Mouse (Mus musculus) adrenal gland, postnatal 36 days (tissue): ENCODE results near the gene Rundc1. TPM values are rescaled to one million over a fixed set of nuclear protein-coding genes. Genes with fewer than 3 reads are reported as not detected.
"Not testable (repeated sequence)": the region's sequence is repeated elsewhere in the genome, so short reads cannot be mapped to it uniquely, and the experiment has no call there.

Experiments used
- DNase-seq, 2 experiments: peaks; one replicate each; pipeline ENCODE4 v3.0.0; 2021; ENCODE audit warnings: mixed read lengths in 1 of 2
- total RNA-seq, 2 experiments: library from RNA; stranded (reverse); gene quantifications; 2 replicates each; pipeline ENCODE4 v1.2.3; 2021

Rundc1 gene
- total RNA-seq, 2 experiments from 2014 or later: 24.1 to 26.7 TPM

- no peak for DNase-seq
These were observed 17.9 kb downstream of the Rundc1 start for GRCm38 (mm10) chr11:101442760-101443159.

DNA sequence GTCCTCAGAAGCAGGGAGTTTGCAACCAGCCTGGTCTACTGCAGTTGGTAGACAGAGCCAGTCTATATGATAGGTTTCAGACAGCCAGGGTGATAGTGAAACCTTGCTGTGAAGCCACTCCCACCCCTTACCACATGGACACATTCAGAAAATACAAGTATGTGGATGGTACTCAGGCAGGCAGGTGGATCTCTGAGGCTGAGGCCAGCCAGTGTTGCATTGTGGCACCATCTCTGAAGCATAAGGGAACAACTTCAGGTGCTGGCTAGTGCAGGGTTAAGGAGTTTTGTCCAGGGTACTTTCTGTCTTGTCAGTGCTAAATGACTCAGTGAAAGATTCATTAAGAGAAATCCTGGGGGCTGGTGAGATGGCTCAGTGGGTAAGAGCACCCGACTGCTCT, 21.4 kb downstream of the Rundc1 start:
- DNase-seq: no peak

- not testable (repeated sequence) for DNase-seq
These were observed 22.0 kb downstream of the Rundc1 start for GRCm38 (mm10) chr11:101446860-101447259.

GRCm38 (mm10) chr11:101447786-101448185, 22.9 kb downstream of the Rundc1 start:
- DNase-seq: no peak

- DNase-seq: peak; percentile 87 to 92
These were observed 23.4 kb downstream of the Rundc1 start, which contains the start of gene Ifi35 for GRCm38 (mm10) chr11:101448274-101448746. Ifi35 (plus strand) TSS chr11:101448407.

GRCm38 (mm10) chr11:101448899-101449298, 24.0 kb downstream of the Rundc1 start:
- peak in 1 of 2 experiments; percentile 25 for DNase-seq

DNA sequence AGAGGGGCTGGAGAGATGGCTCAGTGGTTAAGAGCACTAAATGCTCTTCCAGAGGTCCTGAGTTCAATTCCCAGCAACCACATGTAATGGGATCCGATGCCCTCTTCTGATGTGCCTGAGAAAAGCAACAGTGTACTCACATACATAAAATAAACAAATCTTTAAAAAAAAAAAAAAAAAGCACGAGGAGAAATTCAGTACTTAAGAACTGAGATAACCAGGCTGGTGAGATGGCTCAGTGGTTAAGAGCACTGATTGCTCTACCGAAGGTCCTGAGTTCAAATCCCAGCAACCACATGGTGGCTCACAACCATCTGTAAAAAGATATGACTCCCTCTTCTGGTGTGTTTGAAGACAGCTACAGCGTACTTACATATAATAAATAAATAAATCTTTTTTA, 24.7 kb downstream of the Rundc1 start:
- DNase-seq: not testable (repeated sequence)

- DNase-seq: peak in 1 of 2 experiments; percentile 27
These were observed 25.5 kb downstream of the Rundc1 start for GRCm38 (mm10) chr11:101450394-101450793.

DNA sequence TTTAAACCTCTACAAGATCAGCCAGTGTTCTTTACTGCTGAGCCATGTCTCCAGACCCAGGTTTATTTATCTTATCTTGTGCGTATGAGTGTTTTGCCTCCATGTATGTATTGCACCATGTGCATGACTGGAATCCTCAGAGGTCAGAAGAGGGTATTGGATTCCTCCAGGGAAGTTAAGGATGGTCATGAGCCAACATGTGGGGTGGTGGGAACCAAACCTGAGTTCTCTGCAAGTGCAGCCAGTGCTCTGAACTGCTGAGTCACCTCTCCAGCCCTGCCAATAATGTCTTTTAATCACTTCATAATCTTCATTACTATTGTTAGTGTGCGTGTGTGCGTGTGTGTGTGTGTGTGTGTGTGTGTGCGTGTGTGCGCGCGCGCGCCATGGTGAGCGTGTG, 26.7 kb downstream of the Rundc1 start:
- no peak for DNase-seq

DNA sequence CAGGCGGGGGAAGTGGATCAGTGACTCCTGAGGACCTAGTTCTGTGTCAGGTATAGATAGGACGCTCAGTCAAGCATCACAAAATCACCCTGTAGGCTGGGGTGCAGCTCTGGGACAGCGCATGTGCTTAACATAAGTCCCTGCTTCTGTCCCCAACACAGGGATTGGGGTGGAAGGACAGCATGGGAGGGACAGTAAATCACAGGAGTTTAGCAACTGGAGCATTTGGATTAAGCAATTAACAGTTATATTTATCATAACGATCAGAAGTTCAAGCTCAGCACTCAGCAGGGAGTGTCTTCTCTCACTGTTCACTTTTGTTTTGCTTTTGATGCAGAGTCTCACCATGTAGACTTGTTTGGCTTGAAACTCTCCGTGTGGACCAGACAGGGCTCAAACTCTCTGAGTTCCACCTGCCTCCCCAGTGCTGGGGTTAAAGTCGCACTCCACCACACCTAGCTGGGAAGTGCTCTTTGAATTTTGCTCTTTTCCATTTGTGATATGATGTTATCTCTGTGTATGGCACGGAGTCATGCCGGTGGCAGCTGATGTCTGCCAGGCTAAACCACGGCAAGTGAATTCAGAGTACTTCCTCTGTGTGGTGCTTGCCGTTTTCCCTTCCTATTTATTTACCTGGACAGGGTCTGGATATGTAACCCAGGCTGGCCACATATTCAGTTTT, 27.3 kb downstream of the Rundc1 start:
- no peak for DNase-seq

DNA sequence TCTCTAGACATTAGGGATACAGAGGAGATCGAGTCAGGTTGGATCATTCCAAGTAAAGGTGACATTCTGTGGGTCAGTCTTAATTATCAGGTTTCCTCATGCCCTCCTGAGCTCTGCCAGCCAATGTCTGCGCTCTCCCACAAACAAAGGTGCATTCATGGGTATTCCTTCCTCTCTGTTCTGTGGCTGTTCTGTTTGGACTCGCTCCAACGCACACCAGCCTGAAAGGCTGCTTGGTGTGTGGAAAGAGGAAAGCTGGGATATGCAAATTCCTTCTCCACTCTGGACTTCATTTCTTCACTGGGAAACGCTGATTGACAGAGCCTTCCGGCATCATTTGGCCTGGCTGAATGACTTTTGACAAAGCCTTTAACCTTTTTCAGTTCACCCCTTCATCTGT, 29.8 kb downstream of the Rundc1 start:
- DNase-seq: no peak

- no peak for DNase-seq
These were observed 30.7 kb downstream of the Rundc1 start for GRCm38 (mm10) chr11:101455627-101456026.

DNA sequence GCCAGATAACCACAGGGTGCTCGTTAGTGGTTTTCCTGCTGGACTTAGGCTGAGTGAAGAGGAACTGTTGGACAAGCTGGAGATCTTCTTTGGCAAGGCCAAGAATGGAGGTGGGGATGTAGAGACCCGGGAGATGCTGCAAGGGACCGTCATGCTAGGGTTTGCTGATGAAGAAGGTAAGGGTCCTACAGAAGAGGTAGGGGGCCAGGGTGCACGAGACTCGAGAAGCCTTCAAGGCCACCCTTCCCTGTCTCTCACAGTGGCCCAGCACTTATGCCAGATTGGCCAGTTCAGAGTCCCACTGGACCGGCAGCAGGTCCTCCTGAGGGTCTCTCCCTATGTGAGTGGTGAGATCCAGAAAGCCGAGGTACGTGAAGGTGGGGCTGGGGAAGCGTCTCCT, 32.7 kb downstream of the Rundc1 start:
- DNase-seq: no peak

GRCm38 (mm10) chr11:101458217-101458616, 33.3 kb downstream of the Rundc1 start:
- DNase-seq: no peak

DNA sequence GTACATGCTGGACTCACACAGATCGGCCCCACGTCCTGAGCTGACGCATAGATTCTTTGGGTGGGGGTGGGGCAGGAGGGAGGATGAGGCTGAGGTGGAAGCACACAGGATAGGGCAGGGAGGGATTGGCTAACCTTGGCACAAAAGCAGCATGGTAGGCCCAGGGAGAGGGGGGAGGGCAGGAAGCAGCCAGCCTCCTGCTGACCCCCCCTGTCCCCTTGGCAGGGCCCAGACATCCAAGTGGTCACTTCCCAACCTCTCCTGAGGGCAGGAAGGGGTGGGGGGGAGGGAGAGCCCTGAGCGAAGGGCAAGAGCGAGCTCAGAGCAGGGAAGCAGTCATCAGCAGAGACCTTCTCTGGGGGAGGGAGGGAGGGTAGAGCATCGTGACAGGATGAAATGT, 34.8 kb downstream of the Rundc1 start:
- peak; percentile 44 to 72 for DNase-seq

- no peak for DNase-seq
These were observed 35.4 kb downstream of the Rundc1 start for GRCm38 (mm10) chr11:101460321-101460720.

DNA sequence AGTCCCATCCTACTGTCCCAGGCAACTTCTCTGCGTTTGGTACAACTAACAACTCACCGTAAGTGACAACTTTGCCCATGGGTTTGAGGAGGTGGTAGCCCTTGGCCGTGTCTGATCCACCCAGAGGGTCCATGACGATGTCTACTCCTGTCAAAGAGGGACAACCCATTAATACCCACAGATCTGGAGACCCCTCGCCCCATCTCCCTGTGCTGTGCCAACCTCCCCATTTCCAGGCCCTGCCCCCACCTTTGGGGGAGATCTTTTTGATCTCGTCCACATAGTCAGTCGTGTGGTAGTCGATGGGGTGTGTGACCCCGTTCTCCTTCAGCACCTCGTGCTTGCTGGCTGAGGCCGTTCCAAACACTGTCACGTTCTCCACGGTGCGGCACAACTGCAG, 37.3 kb downstream of the Rundc1 start:
- no peak for DNase-seq

GRCm38 (mm10) chr11:101462583-101463440, 37.9 kb downstream of the Rundc1 start:
- no peak for DNase-seq

DNA sequence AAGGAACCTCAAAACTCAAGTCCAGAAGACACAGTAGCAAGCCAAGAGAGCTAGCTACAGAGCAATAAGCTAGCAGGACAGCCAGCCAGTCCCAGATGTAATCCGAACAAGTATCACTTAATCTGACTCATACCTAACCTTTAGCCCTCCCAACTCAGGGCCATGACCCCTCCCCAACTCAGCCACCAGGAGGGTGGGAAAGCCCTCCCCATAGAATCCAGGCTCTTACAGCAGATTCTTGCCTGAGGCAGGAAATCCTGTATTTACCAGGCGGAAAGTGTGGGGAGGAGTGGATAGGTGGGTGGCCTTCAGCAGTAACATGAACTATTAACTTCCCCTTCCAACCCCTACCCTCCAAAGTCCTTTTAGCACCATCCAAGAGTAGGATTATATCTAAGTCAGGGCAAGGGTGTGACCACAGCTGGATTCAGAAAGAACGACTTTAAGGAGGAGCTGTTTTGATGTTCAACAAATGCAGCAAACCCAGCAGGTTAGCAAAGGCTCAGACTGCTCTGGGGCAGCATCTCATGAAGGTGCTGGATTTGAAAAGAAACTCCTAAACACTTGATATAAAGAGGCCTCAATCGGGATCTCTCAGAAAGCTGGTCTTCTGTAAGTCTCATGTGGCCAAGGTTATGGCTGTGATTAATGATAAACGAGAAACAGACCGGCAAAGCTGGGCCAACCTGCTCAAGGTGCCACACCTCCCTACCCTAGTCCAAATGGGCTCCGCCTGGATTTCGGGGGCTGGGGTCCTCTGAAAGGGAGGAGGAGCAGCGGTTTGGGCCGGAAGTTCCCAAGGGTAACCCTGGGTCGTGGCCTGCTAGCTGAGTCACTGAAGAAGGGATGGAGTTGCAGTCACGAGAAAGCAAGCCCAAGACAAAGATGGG, 39.6 kb downstream of the Rundc1 start, which contains the start of gene Rnd2:
TSS of gene Rnd2 (plus strand) at position 789 of the 890 bp plus-strand sequence.
- peak; percentile 55 to 57 for DNase-seq

DNA sequence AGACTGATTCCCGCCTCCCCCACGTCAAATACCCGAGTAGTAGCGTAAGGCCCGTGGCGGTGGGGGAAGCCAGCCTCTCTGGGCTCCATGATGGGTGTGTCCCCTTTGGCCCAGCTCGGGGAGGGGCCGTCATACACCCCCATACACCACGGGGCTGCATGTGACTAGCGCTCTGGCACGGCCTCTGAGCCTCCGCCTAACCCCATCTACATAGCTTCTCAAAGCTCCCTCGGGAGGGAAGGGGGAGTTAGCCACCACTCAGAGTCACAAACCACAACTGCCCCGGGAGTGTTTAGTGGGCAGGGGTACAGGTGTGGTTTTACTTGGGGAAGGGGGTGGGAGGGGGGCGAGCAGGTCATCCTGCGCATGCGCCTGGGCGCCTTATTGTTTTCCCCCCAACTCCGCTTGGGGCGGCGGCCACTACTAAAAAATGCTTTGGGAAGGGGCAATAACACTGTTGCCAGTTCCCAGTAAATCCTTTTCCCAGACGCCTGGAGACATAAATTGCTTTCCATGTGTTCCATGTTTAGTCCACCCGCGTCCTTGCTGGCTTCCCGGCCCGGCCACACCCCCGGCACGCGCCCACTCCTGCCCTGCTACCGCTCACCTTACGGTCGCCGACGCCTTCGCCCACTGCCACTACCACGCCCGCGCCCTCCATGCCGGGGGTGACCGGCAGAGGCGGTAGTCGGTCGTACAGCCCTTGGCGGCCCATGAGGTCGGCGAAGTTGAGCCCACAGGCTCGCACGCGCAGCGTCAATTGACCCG, 40.4 kb downstream of the Rundc1 start:
- DNase-seq: peak; percentile 70 to 84

DNA sequence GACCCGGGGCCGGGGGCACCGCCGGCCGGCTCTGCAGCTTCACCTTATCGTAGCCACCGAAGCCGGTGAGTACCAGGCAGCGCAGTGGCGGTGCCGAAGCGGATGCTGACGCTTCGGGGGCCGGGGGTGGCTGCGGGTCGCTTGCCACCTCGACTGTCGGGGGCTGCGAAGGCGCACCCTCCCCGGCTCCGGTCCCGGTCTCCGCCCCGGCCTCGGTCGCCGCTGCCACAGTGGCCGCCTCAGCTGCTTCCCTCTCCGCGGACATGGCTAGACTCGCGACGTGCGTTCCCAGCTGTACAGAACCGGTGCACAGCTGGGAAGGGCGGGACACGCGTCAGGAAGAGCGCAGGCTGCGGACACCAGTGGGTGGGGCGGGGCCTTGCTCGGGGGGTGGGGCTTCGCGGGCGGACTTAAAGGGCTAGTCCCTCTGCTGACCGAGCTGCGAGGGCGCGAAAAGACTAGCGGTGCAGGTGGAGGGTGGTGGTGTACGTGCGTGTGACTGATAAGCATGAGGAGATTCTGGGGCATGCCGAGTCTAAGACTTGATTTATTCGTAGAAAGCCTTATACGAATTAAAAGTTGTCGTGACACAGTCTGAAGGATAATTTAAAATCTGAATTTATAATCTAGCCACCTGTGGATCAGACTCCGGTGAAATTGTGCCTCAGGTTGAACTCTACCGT, 41.1 kb downstream of the Rundc1 start, which contains the start of gene Vat1:
TSS of gene Vat1 (minus strand) at position 362 of the 683 bp plus-strand sequence.
- DNase-seq: peak; percentile 83 to 91
